Mouse (Mus musculus) heart, embryonic 10.5 days (tissue): ENCODE results near the gene Lrp10. TPM values are rescaled to one million over a fixed set of nuclear protein-coding genes. Genes with fewer than 3 reads are reported as not detected.

Experiments used
- DNase-seq: peaks from one replicate; pipeline ENCODE4 v3.0.0-alpha.2; 2017; ENCODE audit warnings: low spot score
- H3K27ac ChIP-seq: fragments of 300-500 bp; sonication (generic); 2 replicates; pipeline ENCODE4 v1.5.1; 2016; ENCODE audit warnings: mild to moderate bottlenecking
- H3K27me3 ChIP-seq: fragments of 300-500 bp; sonication (generic); 2 replicates; pipeline ENCODE4 v1.6.1; 2016; ENCODE audit warnings: mild to moderate bottlenecking; ENCODE audit not compliant: poor library complexity, insufficient read depth, severe bottlenecking
- H3K36me3 ChIP-seq: fragments of 300-500 bp; sonication (generic); 2 replicates; pipeline ENCODE4 v1.6.1; 2016; ENCODE audit warnings: mild to moderate bottlenecking, moderate library complexity
- H3K4me1 ChIP-seq: fragments of 300-500 bp; sonication (generic); 2 replicates; pipeline ENCODE4 v1.6.1; 2016; ENCODE audit warnings: mild to moderate bottlenecking
- H3K4me3 ChIP-seq: fragments of 300-500 bp; sonication (generic); 2 replicates; pipeline ENCODE4 v1.5.1; 2016; ENCODE audit warnings: mild to moderate bottlenecking, moderate library complexity
- H3K9me3 ChIP-seq: fragments of 300-500 bp; sonication (generic); 2 replicates; pipeline ENCODE4 v1.6.1; 2016; ENCODE audit warnings: mild to moderate bottlenecking, moderate library complexity
- WGBS: fragments of 180-500 bp; shearing (Covaris S2); methylation state at CpG from one replicate; pipeline ENCODE4 v1.1.7; 2016; 5-methylcytosine and 5-hydroxymethylcytosine counted together
- polyA plus RNA-seq: library from polyadenylated mRNA; unstranded; fragments of >200 nt; fragmentation: Nextera tagmentation; extraction: Ambion mirVana; gene quantifications from 2 replicates; pipeline ENCODE4 v1.2.1, GENCODE M21; 2016

Lrp10 gene
- polyA plus RNA-seq, 1 experiment from 2014 or later, result 44.8 TPM

GRCm38 (mm10) chr14:54428421-54428820, 35.5 kb upstream of the Lrp10 start:
- WGBS, result 95% methylated on average over 5 of the region's 5 CpGs
- Histone ChIP-seq H3K27ac (no peak overlapping the region), H3K9me3 (no peaks in the 10 kb centered on the region; the same call in 1 of the 2 replicates), H3K4me3 (no peak overlapping the region), H3K4me1 (peaks cover 39% of the 10 kb centered on the region), H3K27me3 (no peaks in the 10 kb centered on the region), H3K36me3 (peaks cover 14% of the 10 kb centered on the region; the same call in 1 of the 2 replicates)
- DNase-seq, result no peak

DNA sequence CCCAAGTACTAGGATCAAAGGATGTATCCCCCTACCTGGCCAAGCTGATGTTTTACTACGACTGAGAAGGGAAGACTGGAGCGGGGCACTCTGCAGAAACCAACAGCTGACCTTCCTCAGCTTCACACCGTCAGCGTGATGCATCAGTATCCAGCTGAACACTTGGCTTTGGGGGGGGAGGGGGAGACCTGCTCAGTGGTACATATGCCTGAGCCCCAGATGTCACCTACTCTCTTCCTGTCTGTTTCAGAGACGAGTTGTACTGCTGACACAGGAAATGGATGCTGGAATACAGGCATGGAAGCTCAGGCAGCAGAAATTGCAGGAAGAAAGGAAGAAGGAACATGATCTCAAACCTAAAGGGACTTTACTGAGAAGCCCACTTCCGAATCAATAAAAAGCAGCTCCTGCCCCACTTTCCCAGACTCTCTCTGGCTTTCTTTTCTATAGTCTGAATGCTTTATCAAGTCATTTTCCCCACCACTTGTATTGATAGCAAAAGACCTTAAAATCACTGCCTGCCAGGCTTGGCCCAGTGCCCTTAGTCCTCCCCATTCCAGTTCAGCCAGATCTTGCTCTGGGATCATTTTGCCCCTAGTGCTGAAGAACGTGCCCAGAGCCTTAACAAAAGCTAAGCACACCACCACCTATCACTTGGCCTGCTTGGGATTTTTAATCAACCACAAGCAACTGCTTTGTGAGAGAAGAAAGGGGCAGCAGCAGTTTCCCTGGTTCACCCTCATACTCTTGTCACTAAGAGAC, 34.4 kb upstream of the Lrp10 start:
- no peaks in the 10 kb centered on the region for H3K9me3 ChIP-seq
- H3K36me3 ChIP-seq, result peaks cover 14% of the 10 kb centered on the region; the same call in 1 of the 2 replicates
- H3K4me1 ChIP-seq, result peaks cover 50% of the 10 kb centered on the region
- H3K27ac ChIP-seq, result peak overlapping the region; percentile 100
- peak overlapping the region; percentile 90; the same call in 1 of the 2 replicates for H3K4me3 ChIP-seq
- WGBS, result 51% methylated on average over 7 of the region's 7 CpGs
- no peak for DNase-seq
- H3K27me3 ChIP-seq, result no peaks in the 10 kb centered on the region

- no peak for DNase-seq
- Histone ChIP-seq H3K36me3 (peaks cover 20% of the 10 kb centered on the region), H3K9me3 (no peaks in the 10 kb centered on the region), H3K4me3 (peak overlapping the region; percentile 90), H3K27me3 (no peaks in the 10 kb centered on the region), H3K27ac (peak overlapping the region; percentile 100), H3K4me1 (peaks cover 60% of the 10 kb centered on the region)
- WGBS, result 2% methylated on average over 18 of the region's 18 CpGs
These were observed 33.4 kb upstream of the Lrp10 start for GRCm38 (mm10) chr14:54430406-54431145.

DNA sequence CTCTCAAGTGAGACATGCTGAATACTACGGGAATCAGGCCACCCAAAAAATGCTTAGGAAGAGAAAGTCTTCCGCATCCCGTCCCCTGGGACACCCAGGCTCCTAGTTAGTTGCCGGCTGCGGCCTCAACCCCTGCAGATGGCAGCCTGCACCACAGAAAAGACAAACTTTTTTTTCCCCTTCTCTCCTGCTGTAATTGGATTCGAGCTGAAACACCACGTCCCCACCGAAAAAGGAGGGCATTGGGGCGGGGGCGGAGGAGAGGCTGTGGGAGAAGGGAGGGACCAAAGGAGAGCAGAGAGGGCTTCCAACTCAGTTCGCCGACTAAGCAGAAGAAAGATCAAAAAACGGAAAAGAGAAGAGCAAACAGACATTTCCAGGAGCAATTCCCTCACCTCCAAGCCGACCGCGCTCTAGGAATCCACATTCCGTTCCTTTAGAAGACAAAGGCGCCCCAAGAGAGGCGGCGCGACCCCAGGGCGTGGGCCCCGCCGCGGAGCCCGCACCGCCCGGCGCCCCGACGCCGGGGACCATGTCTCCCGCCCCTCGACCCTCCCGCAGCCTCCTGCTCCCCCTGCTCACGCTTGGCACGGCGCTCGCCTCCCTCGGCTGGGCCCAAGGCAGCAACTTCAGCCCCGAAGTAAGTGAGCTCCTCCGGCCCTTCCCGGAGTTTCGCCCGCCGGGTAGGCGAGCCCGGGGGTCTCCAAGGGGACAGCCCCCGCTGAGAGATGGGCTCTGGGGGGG, 32.4 kb upstream of the Lrp10 start, which contains the start of gene Mmp14:
Gene Mmp14 (plus strand): TSS at position 279 of the 744 bp plus-strand sequence.
- Histone ChIP-seq H3K27me3 (no peaks in the 10 kb centered on the region), H3K36me3 (peaks cover 30% of the 10 kb centered on the region), H3K4me3 (peak within 1 kb of the TSS; percentile 90), H3K27ac (peak within 1 kb of the TSS; percentile 100), H3K9me3 (no peaks in the 10 kb centered on the region), H3K4me1 (peaks cover 62% of the 10 kb centered on the region)
- DNase-seq, result peak; percentile 87
- under 1% methylated on average over 49 of the region's 49 CpGs for WGBS

- H3K4me3 ChIP-seq, result peak overlapping the region; percentile 90
- no peaks in the 10 kb centered on the region for H3K27me3 ChIP-seq
- peak overlapping the region; percentile 100 for H3K27ac ChIP-seq
- no peaks in the 10 kb centered on the region for H3K9me3 ChIP-seq
- peaks cover 37% of the 10 kb centered on the region for H3K36me3 ChIP-seq
- DNase-seq, result no peak
- WGBS, result 2% methylated on average over 54 of the region's 54 CpGs
- H3K4me1 ChIP-seq, result peaks cover 62% of the 10 kb centered on the region
These were observed 31.7 kb upstream of the Lrp10 start for GRCm38 (mm10) chr14:54432078-54432836.

- WGBS, result 30% methylated on average over 17 of the region's 17 CpGs
- H3K36me3 ChIP-seq, result peaks cover 45% of the 10 kb centered on the region
- peak overlapping the region; percentile 90 for H3K4me3 ChIP-seq
- H3K9me3 ChIP-seq, result no peaks in the 10 kb centered on the region
- peaks cover 59% of the 10 kb centered on the region for H3K4me1 ChIP-seq
- H3K27ac ChIP-seq, result peak overlapping the region; percentile 100
- no peak for DNase-seq
- no peaks in the 10 kb centered on the region for H3K27me3 ChIP-seq
These were observed 30.8 kb upstream of the Lrp10 start for GRCm38 (mm10) chr14:54432837-54433830.

- Histone ChIP-seq H3K36me3 (peaks cover 47% of the 10 kb centered on the region), H3K4me3 (peak overlapping the region; percentile 90), H3K9me3 (no peaks in the 10 kb centered on the region), H3K27ac (peak overlapping the region; percentile 100; the same call in 1 of the 2 replicates), H3K4me1 (peaks cover 59% of the 10 kb centered on the region), H3K27me3 (no peaks in the 10 kb centered on the region)
- 60% methylated on average over 12 of the region's 12 CpGs for WGBS
- no peak for DNase-seq
These were observed 29.9 kb upstream of the Lrp10 start for GRCm38 (mm10) chr14:54433941-54434531.

- H3K27ac ChIP-seq, result no peak overlapping the region
- H3K9me3 ChIP-seq, result no peaks in the 10 kb centered on the region
- 71% methylated on average over 11 of the region's 11 CpGs for WGBS
- DNase-seq, result no peak
- H3K4me3 ChIP-seq, result no peak overlapping the region
- peaks cover 47% of the 10 kb centered on the region for H3K4me1 ChIP-seq
- H3K36me3 ChIP-seq, result peaks cover 52% of the 10 kb centered on the region
- no peaks in the 10 kb centered on the region for H3K27me3 ChIP-seq
These were observed 28.6 kb upstream of the Lrp10 start for GRCm38 (mm10) chr14:54435194-54435918.

- Histone ChIP-seq H3K27me3 (no peaks in the 10 kb centered on the region), H3K4me1 (peaks cover 30% of the 10 kb centered on the region), H3K4me3 (no peak overlapping the region), H3K27ac (no peak overlapping the region), H3K36me3 (peaks cover 66% of the 10 kb centered on the region), H3K9me3 (no peaks in the 10 kb centered on the region)
- DNase-seq, result no peak
- WGBS, result 92% methylated on average over 12 of the region's 12 CpGs
These were observed 24.8 kb upstream of the Lrp10 start for GRCm38 (mm10) chr14:54439155-54439554.

DNA sequence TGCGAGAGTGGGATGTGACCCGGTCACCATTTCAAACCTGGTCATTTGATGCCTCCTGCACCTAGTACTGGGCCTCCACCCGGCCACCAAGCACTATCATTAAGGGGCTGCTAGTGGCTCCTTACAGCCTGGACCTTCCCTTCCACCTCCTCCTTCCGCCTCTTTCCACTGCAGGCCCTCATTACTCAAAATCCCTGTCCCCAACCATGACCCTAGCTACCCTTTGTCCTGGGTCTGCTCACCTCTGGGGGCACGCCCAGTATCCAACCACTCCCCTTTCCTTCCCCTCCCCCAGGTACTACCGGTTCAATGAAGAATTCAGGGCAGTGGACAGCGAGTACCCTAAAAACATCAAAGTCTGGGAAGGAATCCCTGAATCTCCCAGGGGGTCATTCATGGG, 24.3 kb upstream of the Lrp10 start:
- WGBS, result 78% methylated on average over 7 of the region's 7 CpGs
- Histone ChIP-seq H3K27ac (no peak overlapping the region), H3K4me1 (peaks cover 27% of the 10 kb centered on the region), H3K4me3 (no peak overlapping the region), H3K27me3 (no peaks in the 10 kb centered on the region), H3K36me3 (peaks cover 66% of the 10 kb centered on the region), H3K9me3 (no peaks in the 10 kb centered on the region)
- DNase-seq, result no peak
